Mouse (Mus musculus) CD4-positive, CD25-positive, alpha-beta regulatory T cell, adult 2 months (primary cell): Measurements from ENCODE around the gene Atoh8.

Experiments
- DNase-seq: peaks from one replicate; pipeline ENCODE4 v3.0.0-alpha.2; 2012; ENCODE audit warnings: low read depth, low spot score

Atoh8 gene

DNA sequence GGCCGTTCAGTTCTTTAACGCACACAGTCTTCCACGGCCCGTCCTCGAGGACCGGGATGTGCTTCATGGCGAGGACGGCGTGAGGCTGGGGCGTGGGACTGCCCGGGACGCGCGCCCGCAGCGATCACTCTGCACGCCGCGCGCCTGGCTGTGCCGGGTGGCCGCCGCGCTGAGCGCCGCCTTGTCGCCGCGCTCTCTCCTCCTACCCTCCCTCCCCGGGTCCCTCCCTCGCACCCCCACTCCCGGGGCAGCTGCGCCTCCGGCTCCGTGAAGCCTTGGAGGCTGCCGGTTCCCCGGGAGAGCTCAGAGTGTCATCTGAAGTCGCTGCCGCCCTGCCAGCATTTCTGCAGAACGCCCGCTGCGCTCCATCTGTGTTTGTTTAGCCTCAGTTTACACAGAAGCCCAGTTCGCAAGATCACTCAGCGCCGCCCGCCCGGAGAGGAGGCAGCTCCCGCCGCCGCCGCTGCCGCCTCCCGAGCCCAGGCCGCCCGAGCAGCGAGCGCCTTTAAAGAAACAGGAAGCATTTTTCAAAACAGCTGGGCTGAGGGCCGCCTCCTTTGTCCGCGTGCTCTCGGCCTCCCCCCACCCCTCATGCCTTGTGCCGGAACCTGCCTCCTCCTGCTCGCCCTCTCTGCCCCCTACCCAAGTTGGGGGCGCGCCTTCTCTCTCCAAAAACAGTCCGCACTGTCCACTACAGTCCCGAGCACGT, at the start of gene Atoh8:
Atoh8 (minus strand) TSS at position 480 of the 709 bp plus-strand sequence.
- DNase-seq: no peak

DNA sequence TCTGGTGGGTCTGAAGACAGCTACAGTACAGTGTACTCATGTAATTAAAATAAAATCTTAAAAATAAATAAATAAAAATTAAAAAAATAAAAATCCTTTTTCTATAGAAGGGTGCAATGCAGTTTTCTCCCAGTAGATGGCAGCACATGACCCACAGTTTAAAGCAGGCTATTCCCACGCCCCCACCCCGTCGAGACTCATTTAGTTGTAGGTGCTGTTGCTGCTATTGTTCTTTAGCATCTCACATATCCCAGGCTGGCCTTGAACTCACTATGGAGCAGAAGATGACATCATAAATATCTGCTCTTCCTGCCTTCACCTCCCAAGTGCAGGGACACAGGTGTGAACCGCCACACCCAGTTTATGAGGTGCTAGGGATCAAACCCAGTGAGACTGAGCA, 48.5 kb upstream of the Atoh8 start:
- DNase-seq: peak; percentile 72

DNA sequence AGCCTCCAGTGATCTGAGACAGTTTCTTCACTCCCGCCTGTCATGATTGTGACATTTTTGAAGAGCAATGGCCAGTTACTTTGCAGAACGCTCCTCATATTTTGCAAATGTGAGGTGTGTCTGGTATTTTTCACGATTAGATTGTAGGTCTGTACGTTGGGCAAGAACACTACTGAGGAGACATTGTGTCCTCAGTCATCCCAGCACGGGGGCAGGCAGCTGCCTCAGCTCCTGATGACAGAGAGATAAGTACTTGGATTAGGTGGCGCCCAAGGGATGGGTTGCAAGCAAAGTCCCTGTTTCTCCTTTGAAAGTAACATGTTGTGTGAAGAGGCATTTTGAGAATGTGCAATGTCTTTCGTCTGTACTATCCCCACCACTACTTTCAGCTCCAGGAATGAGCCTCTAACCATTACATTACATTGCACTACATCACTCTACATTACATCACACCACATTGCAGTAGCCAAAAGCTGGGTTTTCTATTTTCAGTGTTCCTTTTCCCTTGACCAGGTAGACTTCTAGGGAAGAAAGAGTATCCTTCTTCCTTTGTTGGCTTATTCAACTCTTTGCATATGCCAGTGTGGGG, 45.1 kb upstream of the Atoh8 start:
- DNase-seq: no peak

DNA sequence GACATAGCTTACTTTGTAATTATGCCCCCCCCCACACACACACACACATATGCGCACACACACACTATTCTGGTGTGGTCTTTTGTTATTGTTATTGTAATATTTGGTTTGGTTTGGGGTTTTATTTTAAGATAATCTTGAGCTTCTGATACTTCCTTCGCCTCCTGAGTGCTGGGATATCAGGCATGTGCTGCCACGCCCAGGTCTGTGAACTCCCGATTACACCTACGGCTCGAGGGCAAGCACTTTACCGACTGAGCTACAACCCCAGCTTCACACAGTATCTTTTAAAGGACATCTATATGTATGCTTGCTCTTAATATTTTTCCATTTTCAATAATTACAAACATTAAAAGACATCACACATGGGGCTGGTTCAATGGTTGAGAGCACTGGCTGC, 44.1 kb upstream of the Atoh8 start:
- DNase-seq: no peak

DNA sequence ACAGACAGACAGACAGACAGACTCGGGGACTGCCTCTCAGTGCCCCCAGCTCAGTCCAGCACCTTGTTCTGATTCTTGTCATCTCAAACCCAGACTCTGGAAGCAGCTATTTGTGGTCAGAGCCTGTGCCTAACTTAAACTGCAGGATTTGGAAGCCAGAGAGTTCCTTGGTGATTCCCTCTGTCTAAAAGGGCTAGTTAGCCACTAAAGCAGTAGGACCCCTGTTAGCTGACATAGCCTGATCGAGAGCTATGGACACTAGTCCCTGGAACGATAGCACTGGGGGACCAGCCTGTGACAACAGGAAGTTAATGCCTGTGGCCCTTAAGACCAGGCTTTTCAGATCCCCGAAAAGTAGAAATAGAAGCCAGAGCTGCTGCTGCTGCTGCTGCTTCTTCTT, 43.5 kb upstream of the Atoh8 start:
- DNase-seq: no peak

DNA sequence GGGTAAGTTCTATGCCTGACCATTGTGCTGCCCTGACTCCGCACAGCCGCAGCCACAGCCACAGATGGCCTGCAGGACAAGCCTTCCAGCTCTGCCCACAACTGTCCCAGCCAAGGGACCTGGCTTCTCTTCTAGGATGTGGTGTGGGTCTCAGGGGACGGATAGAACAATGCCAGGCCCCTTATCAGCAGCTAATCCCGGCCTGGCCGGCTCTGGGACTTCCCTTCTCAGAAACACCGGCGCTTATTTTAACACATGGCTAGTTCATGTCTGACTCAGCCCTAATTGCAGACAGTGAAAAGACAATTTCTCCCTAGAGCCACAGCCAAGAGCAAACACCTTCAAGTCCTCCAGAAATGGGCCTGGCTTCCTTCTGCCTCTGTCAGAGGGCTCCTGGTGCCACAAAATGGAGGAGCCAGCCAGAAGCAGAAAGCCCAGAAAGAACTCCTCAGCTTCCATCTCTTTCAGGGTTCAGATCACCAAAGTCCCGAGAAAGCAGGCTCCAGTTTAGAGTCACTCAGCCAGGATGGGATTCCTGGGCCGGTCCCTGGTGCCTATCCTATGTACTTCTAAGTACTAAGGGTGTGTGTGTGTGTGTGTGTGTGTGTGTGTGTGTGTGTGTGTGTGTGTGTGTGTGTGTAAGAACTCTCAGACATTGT, 42.3 kb upstream of the Atoh8 start:
- DNase-seq: no peak

DNA sequence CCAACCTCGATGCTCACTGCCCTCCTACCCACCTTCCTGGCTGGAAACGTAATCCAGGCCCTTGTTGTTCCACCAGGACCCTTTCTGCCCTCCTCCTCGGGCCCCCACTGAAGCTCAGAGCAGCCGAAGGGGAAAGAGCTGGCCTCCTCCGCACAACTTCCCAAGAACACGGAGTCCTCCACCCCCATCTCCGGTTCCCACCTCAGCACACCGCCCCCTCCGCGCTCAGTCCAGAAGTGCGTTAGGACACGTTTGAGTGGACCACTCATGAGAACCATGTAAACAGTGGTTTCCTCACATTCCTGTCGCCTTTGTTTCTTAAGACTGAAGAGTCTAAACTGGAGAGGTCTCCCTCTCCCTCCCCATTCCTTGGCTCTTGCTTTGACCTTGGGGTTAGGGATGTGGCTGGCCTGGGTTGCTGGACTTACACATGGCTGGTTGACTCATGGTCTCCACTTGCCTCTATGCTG, 41.6 kb upstream of the Atoh8 start:
- DNase-seq: no peak

DNA sequence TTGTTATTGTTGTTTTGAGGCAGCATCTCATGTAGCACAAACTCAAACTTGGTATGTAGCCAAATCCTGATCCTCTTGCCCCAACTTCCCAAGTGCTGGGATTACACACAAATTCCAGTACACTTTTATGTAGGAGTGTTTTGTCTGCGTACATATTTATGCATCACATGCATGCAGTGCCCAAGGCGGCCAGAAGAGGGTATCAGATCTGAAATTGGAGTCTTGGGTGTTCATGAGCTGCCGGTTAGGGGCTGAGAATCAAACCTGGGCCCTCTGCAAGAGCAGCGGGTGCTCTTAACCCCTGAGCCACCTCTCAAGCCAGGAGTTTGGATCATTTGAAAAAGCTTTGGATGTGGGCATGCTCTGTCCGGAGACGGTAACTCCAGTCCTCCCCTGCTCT, 40.8 kb upstream of the Atoh8 start:
- no peak for DNase-seq

DNA sequence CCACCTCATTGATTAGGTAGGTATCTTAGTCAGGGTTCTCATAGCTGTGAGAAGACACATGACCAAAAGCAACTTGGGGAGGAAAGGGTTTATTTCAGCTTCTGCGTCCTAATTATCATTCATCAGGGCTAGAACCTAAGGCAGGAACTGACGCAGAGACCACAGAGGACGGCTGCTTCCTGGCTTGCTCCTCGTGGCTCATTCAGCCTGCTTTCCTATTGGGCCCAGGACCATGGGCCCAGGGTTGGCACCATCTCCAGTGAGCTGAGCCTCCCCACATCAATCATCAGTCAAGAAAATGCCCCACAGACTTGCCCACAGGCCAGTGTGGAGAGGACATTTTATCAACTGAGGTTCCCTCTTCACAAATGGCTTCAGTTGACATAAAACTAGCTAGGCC, 40.1 kb upstream of the Atoh8 start:
- no peak for DNase-seq

DNA sequence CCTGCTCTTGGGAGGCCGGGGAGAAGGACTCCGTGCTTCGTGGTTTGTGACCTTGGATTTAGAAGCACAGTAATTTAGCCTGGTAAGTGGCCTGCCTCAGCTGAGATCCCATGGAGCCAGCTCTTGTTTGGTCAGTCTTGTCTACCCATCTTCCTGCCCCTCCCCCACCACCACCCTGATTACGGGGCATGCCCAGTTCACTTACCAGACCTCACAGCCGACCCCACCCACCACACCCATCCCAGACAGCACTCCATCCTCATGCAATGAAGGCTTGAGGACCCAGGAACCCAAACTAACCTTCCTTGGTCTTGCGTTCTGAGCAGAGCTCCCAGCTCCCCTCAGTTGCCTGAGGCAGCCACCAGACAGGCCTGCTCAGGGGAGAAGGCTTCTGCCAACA, 37.8 kb upstream of the Atoh8 start:
- no peak for DNase-seq

DNA sequence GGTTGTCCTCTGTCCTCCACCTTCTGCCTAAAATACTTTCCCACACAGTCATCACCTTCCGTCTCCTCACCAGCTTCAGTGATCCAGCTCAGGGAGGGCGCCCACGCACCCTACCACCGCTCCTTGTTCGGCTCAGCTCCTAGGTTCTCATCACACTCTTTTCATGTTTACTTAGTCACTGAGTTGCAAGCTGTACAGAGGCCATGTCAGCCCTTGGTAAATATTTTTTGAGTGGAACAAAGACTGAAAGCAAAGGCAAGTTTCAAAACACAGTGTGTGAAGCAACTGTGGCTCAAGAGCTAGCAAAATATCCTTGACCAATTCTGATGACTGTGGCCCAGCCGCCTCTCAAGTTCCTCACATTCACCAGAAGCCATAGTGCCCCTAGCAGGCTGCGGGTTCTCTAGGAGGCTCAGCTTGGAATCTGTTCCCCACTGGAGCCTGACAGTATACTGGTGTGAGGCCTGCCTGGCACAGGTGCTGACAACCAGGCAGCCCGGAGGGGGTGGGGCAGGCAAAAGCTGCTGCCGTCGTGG, 36.9 kb upstream of the Atoh8 start:
- DNase-seq: no peak

DNA sequence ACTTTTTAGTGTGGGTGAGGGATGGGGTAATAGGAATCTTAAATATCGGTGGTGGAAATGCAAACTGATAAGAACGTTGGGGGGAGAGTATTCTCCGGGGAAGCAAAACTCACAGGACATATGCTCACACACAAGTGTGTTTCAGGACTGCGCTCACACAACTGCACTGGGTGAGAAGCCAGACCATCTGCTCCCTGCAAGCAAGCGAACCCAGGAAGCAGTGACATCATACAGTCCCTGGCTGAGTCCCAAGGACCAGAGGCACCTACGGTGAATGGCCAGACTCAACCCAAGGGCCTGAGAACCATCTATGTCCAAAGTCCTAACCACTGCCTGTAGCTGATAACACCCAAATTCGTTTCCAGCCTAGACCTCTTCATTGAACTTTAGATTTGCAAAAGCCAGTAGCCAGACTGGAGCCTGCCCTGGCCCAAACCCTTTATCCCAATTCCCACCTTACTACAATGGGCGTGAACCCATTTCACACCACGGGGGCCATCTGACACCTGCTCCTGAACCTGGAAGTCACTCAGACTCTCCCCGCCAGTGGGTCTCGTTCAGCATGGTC, 35.7 kb upstream of the Atoh8 start:
- no peak for DNase-seq

DNA sequence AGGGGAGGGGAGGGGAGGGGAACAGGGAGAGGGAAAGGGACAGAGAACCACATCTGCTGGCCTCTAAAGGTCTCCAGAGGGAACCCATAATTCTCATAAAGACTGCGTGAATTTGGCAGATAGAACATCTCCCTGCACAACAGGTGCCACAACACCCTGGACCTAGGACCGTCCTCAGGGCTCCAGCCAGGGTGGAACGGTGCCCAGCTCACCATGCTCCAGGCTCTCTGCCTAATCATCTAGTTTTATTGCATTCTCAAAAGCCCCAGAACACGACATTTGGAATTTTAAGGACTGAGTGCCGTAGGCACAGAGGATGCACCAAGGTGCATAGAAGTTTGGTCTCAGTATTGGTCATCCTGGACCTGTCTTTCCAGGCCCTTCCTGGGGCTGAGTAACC, 34.9 kb upstream of the Atoh8 start:
- no peak for DNase-seq

DNA sequence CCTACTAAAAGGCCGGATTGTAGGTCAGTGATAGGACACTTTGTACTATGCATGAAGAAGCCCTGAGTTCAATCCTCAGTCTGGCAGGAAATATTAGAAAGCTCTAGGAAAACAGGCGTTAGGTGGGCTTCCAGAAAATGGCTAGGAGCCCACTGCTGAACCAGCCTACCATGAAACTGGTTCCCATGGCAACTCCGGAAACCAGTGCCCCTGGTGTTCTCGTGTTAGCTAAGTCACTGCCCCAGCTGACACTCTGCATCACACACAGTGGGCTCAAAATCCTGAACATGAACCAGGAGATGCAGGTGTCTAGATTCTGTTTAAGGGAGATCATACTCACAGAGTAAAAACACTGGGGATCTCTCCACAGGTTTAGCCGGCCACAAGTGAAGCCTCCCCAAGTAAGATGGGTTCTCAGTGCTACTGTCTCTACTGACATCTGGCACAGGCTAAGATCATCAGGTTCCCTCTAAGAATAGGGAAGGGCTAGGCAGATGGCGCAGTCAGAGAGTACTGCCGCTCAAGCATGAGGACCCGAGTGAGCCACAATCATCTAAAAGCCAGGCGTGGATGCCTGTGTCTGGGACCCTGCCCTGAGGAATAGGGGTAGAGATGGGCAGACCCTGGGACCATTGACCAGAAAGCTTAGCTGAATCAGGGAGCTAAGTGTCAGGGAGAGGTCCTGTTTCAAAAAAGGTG, 32.9 kb upstream of the Atoh8 start:
- DNase-seq: no peak

DNA sequence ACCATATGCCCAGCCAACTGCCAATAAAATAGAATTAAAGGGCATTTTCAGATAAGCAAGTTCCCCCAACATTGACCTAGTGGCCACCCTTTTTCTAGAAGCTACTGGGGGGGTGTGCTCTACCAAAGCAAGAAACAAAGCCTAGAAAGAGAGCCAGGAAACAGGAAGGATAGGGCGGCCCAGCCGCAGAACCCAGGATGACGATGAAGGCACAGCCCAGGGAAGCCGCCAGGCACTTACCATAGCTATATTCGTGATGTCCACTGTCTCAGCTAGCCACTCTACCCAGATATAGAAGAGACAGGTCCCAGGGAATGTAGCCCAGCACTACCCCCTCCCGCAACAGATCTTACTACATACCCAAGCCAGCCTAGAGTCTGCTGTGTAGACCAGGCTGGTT, 30.3 kb upstream of the Atoh8 start:
- DNase-seq: no peak

DNA sequence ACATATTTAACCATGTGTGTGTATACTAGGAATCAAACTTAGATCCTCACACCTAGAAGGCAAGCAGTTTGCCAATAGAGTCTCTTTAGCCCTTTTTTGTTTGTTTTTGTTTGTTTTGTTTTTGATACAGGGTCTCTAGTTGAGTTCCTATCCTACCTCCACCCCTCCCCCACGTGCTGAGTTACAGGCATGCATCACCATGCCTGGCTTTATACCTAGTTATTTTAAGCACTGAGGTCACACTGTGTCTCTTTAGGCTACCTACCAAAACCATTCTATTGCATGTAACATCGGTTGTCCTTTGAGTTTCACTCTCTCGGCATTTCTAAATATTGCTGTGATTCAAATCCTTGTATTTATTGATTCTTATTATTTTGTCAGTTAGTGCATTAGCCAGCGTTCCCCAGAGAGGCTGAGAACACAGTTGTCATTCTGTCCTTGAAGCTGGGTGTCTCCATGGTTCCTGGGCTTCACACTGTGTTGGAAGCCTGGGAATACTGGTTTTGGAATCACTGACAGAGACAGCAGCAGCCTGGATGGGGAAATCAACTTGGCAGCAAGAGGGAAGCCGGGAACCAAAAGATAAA, 28.4 kb upstream of the Atoh8 start:
- no peak for DNase-seq

DNA sequence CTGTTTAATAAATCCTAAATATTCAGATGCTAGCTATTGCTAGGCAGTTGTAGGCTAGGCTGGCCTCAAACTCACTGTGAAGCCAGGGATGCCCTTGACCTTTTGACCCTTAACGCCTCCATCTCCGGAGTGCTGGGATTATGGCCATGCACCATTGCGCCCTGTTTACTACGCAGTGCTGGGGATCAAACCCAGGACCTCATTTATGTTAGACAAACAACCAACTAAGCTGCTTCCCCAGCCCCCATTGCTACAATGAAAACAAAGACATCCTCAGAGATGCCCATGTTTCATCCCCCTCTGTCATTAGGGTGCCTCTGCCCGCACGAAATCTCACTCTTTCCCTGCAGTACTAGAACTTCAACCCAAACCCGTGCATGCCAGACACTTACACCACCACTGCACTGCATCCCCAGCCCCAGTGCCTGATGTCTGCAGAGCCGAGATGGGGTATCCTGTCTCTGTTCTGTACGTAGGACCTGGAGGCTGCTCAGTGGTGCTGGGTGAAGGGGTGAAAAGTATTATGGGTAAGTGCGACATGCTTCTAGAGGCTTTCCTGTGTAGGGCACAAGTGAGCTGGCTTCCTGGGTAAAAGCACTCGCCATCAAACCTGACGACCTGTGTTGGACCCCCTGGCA, 26.4 kb upstream of the Atoh8 start:
- no peak for DNase-seq

DNA sequence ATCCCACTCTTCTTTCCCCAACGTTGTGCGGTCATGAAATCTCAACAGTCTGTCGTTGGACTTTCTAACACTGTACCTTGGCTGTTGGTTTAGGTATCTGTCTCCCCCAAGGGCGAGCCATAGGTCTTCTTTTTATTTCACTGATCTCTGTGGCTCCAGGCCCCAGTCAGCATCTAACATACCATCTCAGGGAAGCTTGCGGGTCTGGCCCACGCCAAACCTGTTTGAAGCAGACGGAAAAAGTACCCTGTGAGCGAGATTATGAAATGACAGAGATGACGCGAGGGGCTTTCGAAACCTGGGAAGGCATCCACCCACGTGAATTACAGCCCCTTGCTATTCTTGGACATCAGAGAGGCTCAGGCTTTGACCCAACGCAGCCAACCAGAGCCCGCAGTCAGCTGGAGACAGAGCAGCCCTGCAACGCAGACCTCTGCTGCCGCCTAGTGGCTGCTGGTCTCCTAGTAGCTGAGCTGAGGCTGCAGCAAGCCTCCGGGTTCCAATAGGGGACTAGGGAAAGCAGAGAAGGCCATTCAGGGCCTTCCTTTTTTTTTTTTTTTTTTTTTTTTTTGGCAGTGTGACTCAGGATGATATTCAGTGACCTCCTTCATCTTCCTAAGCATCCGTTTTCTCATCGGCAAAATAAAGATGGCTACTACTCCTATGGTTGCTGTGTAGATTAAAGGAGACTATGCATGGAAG, 25.8 kb upstream of the Atoh8 start:
- peak; percentile 86 for DNase-seq

DNA sequence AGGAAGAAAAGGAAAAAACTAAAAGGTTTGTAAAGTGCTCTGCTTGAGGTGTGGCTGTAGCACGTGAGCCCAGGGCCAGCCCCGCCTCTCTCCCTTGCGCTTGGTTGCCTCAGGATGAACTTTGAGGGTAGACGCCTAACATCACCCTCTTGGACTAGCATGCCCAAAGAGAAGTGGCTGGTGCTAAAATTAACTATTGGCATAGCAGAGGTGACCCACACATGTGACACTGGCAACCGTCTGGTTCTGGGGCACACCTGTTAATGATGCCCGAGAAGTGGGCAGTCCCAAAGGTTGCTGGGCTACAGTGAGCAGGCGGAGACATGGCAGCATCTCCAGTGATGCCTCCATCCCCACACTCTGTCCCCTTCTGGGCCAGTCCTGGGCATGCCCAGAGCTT, 24.1 kb upstream of the Atoh8 start:
- no peak for DNase-seq

DNA sequence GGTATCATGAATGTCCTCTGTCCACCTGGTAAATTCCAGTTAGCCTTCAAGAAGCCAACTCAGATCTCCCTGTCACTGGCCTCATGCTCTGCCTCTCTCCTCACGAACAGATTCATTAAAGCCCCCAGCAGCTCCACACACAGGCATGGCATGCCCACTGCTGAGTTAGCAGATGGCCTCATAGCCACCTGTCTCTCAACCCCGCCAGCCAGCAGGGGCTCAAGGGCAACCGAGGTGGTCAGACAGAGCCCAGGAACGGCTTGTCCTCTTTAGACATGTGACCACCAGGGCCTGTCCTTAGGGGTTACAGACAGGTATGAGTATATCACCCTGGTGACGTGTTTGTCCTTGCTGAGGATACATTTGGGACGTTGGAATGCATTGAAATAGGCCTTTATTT, 19.9 kb upstream of the Atoh8 start:
- DNase-seq: no peak
